In the genomic region with DNA sequence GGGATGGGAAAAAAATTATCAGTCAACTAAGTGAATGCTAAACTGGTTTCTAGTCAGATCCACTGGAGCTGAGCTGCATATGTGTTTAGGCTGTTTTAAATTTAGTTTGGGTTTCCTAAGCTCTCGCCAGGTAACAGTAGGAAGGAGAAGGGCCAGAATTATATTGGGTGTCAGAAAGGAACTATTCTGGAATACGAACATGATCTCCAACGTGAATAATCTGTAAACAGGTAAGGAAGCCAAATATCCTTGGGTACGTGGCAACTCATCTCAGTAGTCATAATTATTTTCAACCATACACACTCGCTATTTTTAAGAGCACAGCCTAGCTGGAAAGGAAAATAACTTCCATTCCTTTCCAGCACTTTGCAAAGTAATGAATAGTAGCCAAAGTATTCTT, we compare ENCODE assay signal across 20 mouse cellular contexts. TPM values are rescaled to one million over a fixed set of nuclear protein-coding genes. Genes with fewer than 3 reads are reported as not detected.
A peak's percentile ranks its signal among the peaks of the same experiment; 100 is the strongest.
DNase-seq lines count a peak whose midpoint lies in the region; ATAC-seq and TF ChIP-seq lines count a peak whose summit lies in the region.
"Had no signal": no experiment of that assay in that cellular context is flagged by ENCODE, and none has a peak within 500 bp of the region (broad histone marks: within the 10 kb centered on the region; RNA-seq: fewer than 3 reads in every experiment).

No protein-coding gene starts in this region.

- no peaks in the 10 kb centered on the region for H3K9me3 ChIP-seq in heart, embryonic 12.5 days (replicated peaks)
- no peaks in the 10 kb centered on the region for H3K9me3 ChIP-seq in liver, postnatal 0 days (ENCODE audit: low read length)
- H3K9me3 ChIP-seq: embryonic facial prominence, embryonic 10.5 days; embryonic facial prominence, embryonic 12.5 days; forebrain, embryonic 13.5 days; forebrain, embryonic 15.5 days had no signal

- H3K36me3 ChIP-seq in heart, adult 2 months (ENCODE audit: control insufficient read depth, insufficient read depth, low read length), result peaks cover 28% of the 10 kb centered on the region
- peaks cover 8% of the 10 kb centered on the region for H3K36me3 ChIP-seq in heart, embryonic 12.5 days
- no peaks in the 10 kb centered on the region for H3K36me3 ChIP-seq in liver, postnatal 0 days (replicated peaks; ENCODE audit: insufficient read depth, low read length)
- H3K36me3 ChIP-seq: embryonic facial prominence, embryonic 10.5 days; embryonic facial prominence, embryonic 12.5 days; forebrain, embryonic 15.5 days had no signal

- no peak for TF ChIP-seq CTCF in gastrocnemius, adult 2 months (IDR thresholded peaks at IDR 0.05)
- no peak for TF ChIP-seq CTCF in heart, adult 2 months (IDR thresholded peaks at IDR 0.05)
- TF ChIP-seq CTCF in liver, postnatal 0 days (IDR thresholded peaks at IDR 0.05; ENCODE audit: low read depth), result no peak

- peak overlapping the region; percentile 99 for H3K27ac ChIP-seq in gastrocnemius, adult 2 months
- peak overlapping the region; percentile 49 for H3K27ac ChIP-seq in heart, adult 2 months
- H3K27ac ChIP-seq in heart, embryonic 12.5 days (ENCODE audit: poor library complexity, severe bottlenecking), result no peak overlapping the region
- peak overlapping the region; percentile 34; the same call in 1 of the 2 replicates for H3K27ac ChIP-seq in liver, postnatal 0 days (ENCODE audit: low read depth)
- H3K27ac ChIP-seq: embryonic facial prominence, embryonic 10.5 days; embryonic facial prominence, embryonic 12.5 days; forebrain, embryonic 13.5 days; forebrain, embryonic 15.5 days had no signal

- H3K4me2 ChIP-seq in heart, embryonic 12.5 days, result no peak overlapping the region
- no peak overlapping the region for H3K4me2 ChIP-seq in liver, postnatal 0 days (ENCODE audit: low read depth, low read length)
- H3K4me2 ChIP-seq: embryonic facial prominence, embryonic 12.5 days; forebrain, embryonic 13.5 days; forebrain, embryonic 15.5 days had no signal

- H3K4me3 ChIP-seq in gastrocnemius, adult 2 months, result peak overlapping the region; percentile 46
- H3K4me3 ChIP-seq in heart, adult 2 months, result no peak overlapping the region
- H3K4me3 ChIP-seq in heart, embryonic 12.5 days, result no peak overlapping the region
- no peak overlapping the region for H3K4me3 ChIP-seq in liver, postnatal 0 days (ENCODE audit: low read depth, low read length)
- H3K4me3 ChIP-seq: embryonic facial prominence, embryonic 10.5 days; embryonic facial prominence, embryonic 12.5 days; forebrain, embryonic 13.5 days; forebrain, embryonic 15.5 days had no signal

- ATAC-seq in heart, embryonic 12.5 days (ENCODE audit: insufficient number of reproducible peaks, low FRiP score), result no peak
- ATAC-seq in liver, postnatal 0 days, result no peak
- ATAC-seq: forebrain, embryonic 13.5 days; forebrain, embryonic 15.5 days had no signal

- no peak for DNase-seq in gastrocnemius, adult 2 months
- DNase-seq in gastrocnemius, postnatal 10 days, result no peak
- no peak for DNase-seq in heart, adult 2 months
- DNase-seq in liver, postnatal 0 days, result no peak
- no peak for DNase-seq in liver
- no peak for DNase-seq in cerebellum, postnatal 4 days (ENCODE audit: low spot score in 2 of 2)
- DNase-seq: adrenal gland, adult 2 months; adrenal gland, postnatal 10 days; adrenal gland, postnatal 25 days; cerebellum, adult 11 months; cerebellum, adult 18-20 months; cerebellum, adult 8-10 months; cerebellum, adult 9-11 months; cerebellum, postnatal 14 days; cerebellum, postnatal 36 days had no signal

- peaks cover 2% of the 10 kb centered on the region for H3K79me2 ChIP-seq in heart, adult 2 months (replicated peaks; ENCODE audit: control insufficient read depth, insufficient read depth, low read length)

- H3K27me3 ChIP-seq in heart, adult 2 months (ENCODE audit: control insufficient read depth, insufficient read depth, low read length), result no peaks in the 10 kb centered on the region
- H3K27me3 ChIP-seq in heart, embryonic 12.5 days (replicated peaks), result no peaks in the 10 kb centered on the region
- H3K27me3 ChIP-seq in liver, postnatal 0 days (ENCODE audit: insufficient read depth, low read length), result no peaks in the 10 kb centered on the region
- H3K27me3 ChIP-seq: embryonic facial prominence, embryonic 12.5 days; forebrain, embryonic 13.5 days; forebrain, embryonic 15.5 days had no signal

- TF ChIP-seq EP300 in heart, adult 2 months (IDR thresholded peaks at IDR 0.05; ENCODE audit: insufficient read depth, low read depth, low read length), result no peak
- TF ChIP-seq EP300 in liver, postnatal 0 days (IDR thresholded peaks at IDR 0.05; ENCODE audit: low read depth), result no peak

- H3K9ac ChIP-seq in heart, adult 2 months (ENCODE audit: low read depth, low read length), result no peak overlapping the region
- H3K9ac ChIP-seq in heart, embryonic 12.5 days, result no peak overlapping the region
- no peak overlapping the region for H3K9ac ChIP-seq in liver, postnatal 0 days (replicated peaks)
- H3K9ac ChIP-seq: embryonic facial prominence, embryonic 12.5 days; forebrain, embryonic 13.5 days; forebrain, embryonic 15.5 days had no signal

- H3K4me1 ChIP-seq in heart, adult 2 months (ENCODE audit: control insufficient read depth, insufficient read depth, low read length), result peaks cover 16% of the 10 kb centered on the region
- peaks cover 30% of the 10 kb centered on the region for H3K4me1 ChIP-seq in heart, embryonic 12.5 days (replicated peaks)
- H3K4me1 ChIP-seq in liver, postnatal 0 days (ENCODE audit: insufficient read depth), result peaks cover 21% of the 10 kb centered on the region

- 44% methylated on average over 5 of the region's 5 CpGs for WGBS in heart, adult 2 months
- WGBS in heart, embryonic 12.5 days, result 88% methylated on average over 5 of the region's 5 CpGs
- 86% methylated on average over 5 of the region's 5 CpGs for WGBS in liver, postnatal 0 days (ENCODE audit: insufficient replicate concordance)

- TF ChIP-seq POLR2A in heart, adult 2 months (IDR thresholded peaks at IDR 0.05; ENCODE audit: insufficient read depth, low read depth, low read length), result no peak

- intact Hi-C loops in gastrocnemius, adult 2 months (cut with DNase I), result no loop called here
- intact Hi-C loops in heart, adult 2 months (cut with DNase I), result no loop called here

RNA-seq across cellular contexts. Expression of a gene that starts 7.2 kb away (rescaled TPM):
- 10 to 100 TPM; 40.4 to 56.3 TPM for total RNA-seq in gastrocnemius, adult 2 months (2021)
- total RNA-seq in gastrocnemius, postnatal 10 days (2021), result 10 to 100 TPM; 27.7 to 33.5 TPM
- total RNA-seq in heart, adult 2 months (2021), result 10 to 100 TPM; 27.3 to 30.1 TPM
- polyA plus RNA-seq in heart, adult 2 months (2012; rRNA removed), result 7.5 and 11.7 TPM in 2 replicates
- 7.1 and 7.7 TPM in 2 replicates for polyA plus RNA-seq in heart, embryonic 12.5 days (2016; fragmentation: Nextera tagmentation; extraction: Ambion mirVana)
- polyA plus RNA-seq in liver, postnatal 0 days (2015; fragmentation: Nextera tagmentation; extraction: Ambion mirVana), result 3.9 and 4.4 TPM in 2 replicates
